9 mouse cellular contexts compared by ENCODE assay signal in the genomic region with DNA sequence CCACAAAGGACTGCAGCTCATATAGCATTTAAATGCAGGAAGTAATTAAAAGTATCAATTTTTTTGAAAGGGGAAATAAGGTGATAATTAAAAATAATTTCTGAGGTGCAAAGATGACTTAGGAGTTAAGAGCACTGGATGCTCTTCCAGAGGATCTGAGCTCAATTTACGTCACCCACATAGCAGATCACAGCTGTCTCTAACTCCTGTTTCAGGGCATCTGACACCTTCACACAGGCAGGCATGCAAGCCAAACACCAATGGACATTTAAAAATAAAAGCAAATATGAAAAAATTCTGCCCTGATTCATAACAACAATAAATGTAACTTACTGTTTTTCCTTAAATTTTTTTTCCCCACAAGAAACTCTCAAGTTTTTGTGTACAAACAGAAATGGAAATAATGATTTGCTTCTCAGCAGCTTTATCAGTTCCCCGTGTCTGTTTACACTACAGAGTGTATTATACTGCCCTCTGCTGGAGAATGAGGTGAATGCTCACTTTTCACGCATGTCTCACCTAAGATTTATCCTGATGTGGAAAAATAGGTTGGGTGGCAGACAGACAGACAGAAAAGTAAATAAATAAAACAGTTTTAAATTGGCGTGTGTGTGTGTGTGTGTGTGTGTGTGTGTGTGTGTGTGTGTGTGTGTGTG. TPM values are rescaled to one million over a fixed set of nuclear protein-coding genes. Genes with fewer than 3 reads are reported as not detected.
DNase-seq lines count a peak whose midpoint lies in the region; ATAC-seq and TF ChIP-seq lines count a peak whose summit lies in the region.
"Had no signal": no experiment of that assay in that cellular context is flagged by ENCODE, and none has a peak within 500 bp of the region (broad histone marks: within the 10 kb centered on the region; RNA-seq: fewer than 3 reads in every experiment).

No protein-coding gene starts in this region.

- ATAC-seq in neural tube, embryonic 11.5 days (ENCODE audit: insufficient read depth, low FRiP score, low TSS enrichment), result peak; percentile 65; the same call in 1 of the 2 replicates

- H3K4me2 ChIP-seq in neural tube, embryonic 11.5 days (ENCODE audit: low read depth), result no peak overlapping the region

- no peaks in the 10 kb centered on the region for H3K9me3 ChIP-seq in neural tube, embryonic 11.5 days (ENCODE audit: control insufficient read depth, low read length)

- no peak for DNase-seq in gastrocnemius, adult 2 months
- no peak for DNase-seq in gastrocnemius, postnatal 25 days
- peak; percentile 39 for DNase-seq in neural tube, embryonic 11.5 days (ENCODE audit: low spot score)
- DNase-seq in neural tube, embryonic 10.5 days (ENCODE audit: extremely low spot score, low spot score), result no peak
- peak; percentile 47 to 56 for DNase-seq in cerebellum, postnatal 14 days
- peak; percentile 47 to 50 for DNase-seq in left cerebral cortex, postnatal 14 days (ENCODE audit: low spot score in 2 of 2)
- no peak for DNase-seq in spleen, postnatal 36 days (ENCODE audit: low spot score in 2 of 2)
- DNase-seq in adrenal gland, adult 8-10 months, result no peak

- H3K4me3 ChIP-seq in gastrocnemius, adult 2 months, result no peak overlapping the region
- H3K4me3 ChIP-seq in neural tube, embryonic 11.5 days (ENCODE audit: low read depth, low read length), result no peak overlapping the region

- 12% methylated on average over 4 of the region's 4 CpGs for WGBS in neural tube, embryonic 11.5 days

- H3K27ac ChIP-seq in gastrocnemius, adult 2 months, result no peak overlapping the region
- H3K27ac ChIP-seq in neural tube, embryonic 11.5 days (ENCODE audit: low read depth, low read length), result no peak overlapping the region

- no peak overlapping the region for H3K9ac ChIP-seq in neural tube, embryonic 11.5 days (ENCODE audit: low read length)

- H3K36me3 ChIP-seq in neural tube, embryonic 11.5 days (ENCODE audit: control insufficient read depth, insufficient read depth, low read length), result no peaks in the 10 kb centered on the region

- H3K27me3 ChIP-seq in neural tube, embryonic 11.5 days (ENCODE audit: control insufficient read depth, insufficient read depth, low read length), result no peaks in the 10 kb centered on the region

- peak; percentile 58 for TF ChIP-seq CTCF in gastrocnemius, adult 2 months (IDR thresholded peaks at IDR 0.05)

- H3K4me1 ChIP-seq in neural tube, embryonic 11.5 days (ENCODE audit: control insufficient read depth, insufficient read depth, low read length), result no peaks in the 10 kb centered on the region

- intact Hi-C loops in gastrocnemius, adult 2 months (cut with DNase I), result no loop called here
- intact Hi-C loops in left cerebral cortex, postnatal 14 days (cut with DNase I), result loop anchor here (5.0 kb wide), 1 partner anchor 817 kb away; no protein-coding TSS in a partner anchor

RNA-seq across cellular contexts. Expression of gene Tfap2b, which starts 29.8 kb away (rescaled TPM):
- total RNA-seq in gastrocnemius, adult 2 months (2021), result not detected
- not detected for total RNA-seq in gastrocnemius, postnatal 25 days (2021)
- 43.5 and 48.6 TPM in 2 replicates for polyA plus RNA-seq in neural tube, embryonic 11.5 days (2014; fragmentation: Nextera tagmentation; extraction: Ambion mirVana)
- 1 to 10 TPM in 1 of 2 experiments, under 1 TPM in 1; 0.74 to 1.1 TPM for total RNA-seq in left cerebral cortex, postnatal 14 days (2021)
- total RNA-seq in adrenal gland, adult 8-10 months (2022), result 10 to 100 TPM; 10.8 to 19.0 (median 14.7) TPM
- polyA plus RNA-seq: intestine, embryonic 14.5 days had no signal

Comparison
In these comparisons a context has a peak if more than half of its experiments do, and no peak if none do; other contexts are left out.
1. DNase-seq: peak in neural tube, embryonic 11.5 days (single experiment), cerebellum, postnatal 14 days (2 of 2) and left cerebral cortex, postnatal 14 days (2 of 2); none in gastrocnemius, adult 2 months (single experiment), gastrocnemius, postnatal 25 days (single experiment), neural tube, embryonic 10.5 days (single experiment), spleen, postnatal 36 days (0 of 2) and adrenal gland, adult 8-10 months (single experiment).
2. RNA of gene Tfap2b, which starts 29.8 kb away (total RNA-seq): 10.8 to 19.0 TPM in adrenal gland, adult 8-10 months; 0.74 to 1.1 TPM in left cerebral cortex, postnatal 14 days, not detected in gastrocnemius, adult 2 months and not detected in gastrocnemius, postnatal 25 days; every median in the first group is over 4 times any median in the second.